Mouse (Mus musculus) neural tube, embryonic 15.5 days (tissue): ENCODE measurements around the gene Nebl. TPM values are rescaled to one million over a fixed set of nuclear protein-coding genes. Genes with fewer than 3 reads are reported as not detected.

Source experiments
- ATAC-seq: fragments of 200-750 bp; cut with Nextera tagmentation; 2 replicates; pipeline ENCODE4 v1.8.0; 2017; ENCODE audit warnings: mild to moderate bottlenecking, moderate TSS enrichment, moderate library complexity; ENCODE audit not compliant: low FRiP score
- H3K27ac ChIP-seq: fragments of 300-500 bp; sonication (generic); replicated peaks from 2 replicates; pipeline ENCODE4 v1.5.1; 2015; ENCODE audit warnings: mild to moderate bottlenecking, inconsistent platforms
- H3K27me3 ChIP-seq: fragments of 300-500 bp; sonication (generic); replicated peaks from 2 replicates; pipeline ENCODE4 v1.6.1; 2015; ENCODE audit warnings: inconsistent platforms
- H3K36me3 ChIP-seq: fragments of 300-500 bp; sonication (generic); 2 replicates; pipeline ENCODE4 v1.6.1; 2015; ENCODE audit warnings: inconsistent platforms
- H3K4me1 ChIP-seq: fragments of 300-500 bp; sonication (generic); 2 replicates; pipeline ENCODE4 v1.6.1; 2015; ENCODE audit warnings: inconsistent platforms
- H3K4me2 ChIP-seq: fragments of 300-500 bp; sonication (generic); 2 replicates; pipeline ENCODE4 v1.6.1; 2015; ENCODE audit warnings: inconsistent platforms, mild to moderate bottlenecking, moderate library complexity
- H3K4me3 ChIP-seq: fragments of 300-500 bp; sonication (generic); replicated peaks from 2 replicates; pipeline ENCODE4 v1.5.1; 2015; ENCODE audit warnings: mild to moderate bottlenecking, inconsistent platforms
- H3K9ac ChIP-seq: fragments of 300-500 bp; sonication (generic); replicated peaks from 2 replicates; pipeline ENCODE4 v1.6.1; 2015; ENCODE audit warnings: mild to moderate bottlenecking, inconsistent platforms
- H3K9me3 ChIP-seq: fragments of 300-500 bp; sonication (generic); replicated peaks from 2 replicates; pipeline ENCODE4 v1.6.1; 2016; ENCODE audit warnings: inconsistent platforms
- WGBS: fragments of 180-500 bp; shearing (Covaris S2); methylation state at CpG from one replicate; pipeline ENCODE4 v1.1.7; 2015; ENCODE audit warnings: mixed read lengths; 5-methylcytosine and 5-hydroxymethylcytosine counted together
- polyA plus RNA-seq: library from polyadenylated mRNA; unstranded; fragments of >200 nt; fragmentation: Nextera tagmentation; extraction: Ambion mirVana; gene quantifications from 2 replicates; pipeline ENCODE4 v1.2.1, GENCODE M21; 2015

Gene Nebl
- polyA plus RNA-seq, 1 experiment from 2014 or later: 14.3 TPM

GRCm38 (mm10) chr2:17389379-17389778 lies 341.9 kb downstream of the Nebl start:
- H3K9ac ChIP-seq: no peak overlapping the region
- no peaks in the 10 kb centered on the region for H3K4me1 ChIP-seq
- H3K4me2 ChIP-seq: no peak overlapping the region
- H3K36me3 ChIP-seq: no peaks in the 10 kb centered on the region
- no peaks in the 10 kb centered on the region for H3K27me3 ChIP-seq
- no peaks in the 10 kb centered on the region for H3K9me3 ChIP-seq
- WGBS: 91% methylated on average over 4 of the region's 4 CpGs
- H3K27ac ChIP-seq: no peak overlapping the region
- no peak overlapping the region for H3K4me3 ChIP-seq
- no peak for ATAC-seq

- 96% methylated on average over 1 of the region's 1 CpGs for WGBS
- H3K4me3 ChIP-seq: no peak overlapping the region
- ATAC-seq: no peak
Observed at GRCm38 (mm10) chr2:17382227-17382626, 349.0 kb downstream of the Nebl start.

GRCm38 (mm10) chr2:17375916-17376315 lies 355.3 kb downstream of the Nebl start:
- ATAC-seq: no peak
- Histone ChIP-seq H3K4me1 (no peaks in the 10 kb centered on the region), H3K36me3 (no peaks in the 10 kb centered on the region), H3K9me3 (no peaks in the 10 kb centered on the region), H3K4me3 (no peak overlapping the region), H3K9ac (no peak overlapping the region), H3K27ac (no peak overlapping the region), H3K4me2 (no peak overlapping the region), H3K27me3 (no peaks in the 10 kb centered on the region)
- WGBS: 87% methylated on average over 2 of the region's 2 CpGs

More at GRCm38 (mm10) chr2:17382227-17382626, 349.0 kb downstream of the Nebl start:
- H3K27ac ChIP-seq: no peak overlapping the region
- H3K27me3 ChIP-seq: no peaks in the 10 kb centered on the region
- no peaks in the 10 kb centered on the region for H3K4me1 ChIP-seq
- H3K9me3 ChIP-seq: no peaks in the 10 kb centered on the region
- H3K4me2 ChIP-seq: no peak overlapping the region
- no peak overlapping the region for H3K9ac ChIP-seq
- no peaks in the 10 kb centered on the region for H3K36me3 ChIP-seq

GRCm38 (mm10) chr2:17365671-17366070 lies 365.6 kb downstream of the Nebl start:
- Histone ChIP-seq H3K27me3 (no peaks in the 10 kb centered on the region), H3K9me3 (no peaks in the 10 kb centered on the region), H3K4me1 (peaks cover 3% of the 10 kb centered on the region; the same call in 1 of the 2 replicates), H3K36me3 (no peaks in the 10 kb centered on the region), H3K4me3 (no peak overlapping the region), H3K9ac (no peak overlapping the region), H3K27ac (no peak overlapping the region), H3K4me2 (no peak overlapping the region)
- 91% methylated on average over 5 of the region's 5 CpGs for WGBS
- no peak for ATAC-seq

- H3K27me3 ChIP-seq: no peaks in the 10 kb centered on the region
- H3K27ac ChIP-seq: no peak overlapping the region
- H3K4me1 ChIP-seq: peaks cover 3% of the 10 kb centered on the region; the same call in 1 of the 2 replicates
- no peaks in the 10 kb centered on the region for H3K36me3 ChIP-seq
- WGBS: 84% methylated on average over 6 of the region's 6 CpGs
- H3K9me3 ChIP-seq: no peaks in the 10 kb centered on the region
- ATAC-seq: no peak
- H3K9ac ChIP-seq: no peak overlapping the region
- H3K4me2 ChIP-seq: no peak overlapping the region
- H3K4me3 ChIP-seq: no peak overlapping the region
Observed at GRCm38 (mm10) chr2:17364971-17365548, 366.2 kb downstream of the Nebl start.

- Histone ChIP-seq H3K4me3 (no peak overlapping the region), H3K27ac (no peak overlapping the region), H3K27me3 (no peaks in the 10 kb centered on the region), H3K9me3 (no peaks in the 10 kb centered on the region), H3K9ac (no peak overlapping the region), H3K36me3 (no peaks in the 10 kb centered on the region), H3K4me2 (no peak overlapping the region), H3K4me1 (peaks cover 3% of the 10 kb centered on the region; the same call in 1 of the 2 replicates)
- 67% methylated on average over 12 of the region's 12 CpGs for WGBS
- ATAC-seq: no peak
Observed at GRCm38 (mm10) chr2:17363337-17364216, 367.7 kb downstream of the Nebl start.

GRCm38 (mm10) chr2:17362181-17362580 lies 369.1 kb downstream of the Nebl start:
- WGBS: 87% methylated on average over 1 of the region's 1 CpGs
- ATAC-seq: no peak

GRCm38 (mm10) chr2:17344643-17345042 lies 386.6 kb downstream of the Nebl start:
- Histone ChIP-seq H3K9ac (no peak overlapping the region), H3K4me1 (no peaks in the 10 kb centered on the region), H3K4me3 (no peak overlapping the region), H3K27ac (no peak overlapping the region), H3K27me3 (no peaks in the 10 kb centered on the region), H3K36me3 (no peaks in the 10 kb centered on the region), H3K4me2 (no peak overlapping the region), H3K9me3 (no peaks in the 10 kb centered on the region)
- 94% methylated on average over 1 of the region's 1 CpGs for WGBS
- ATAC-seq: no peak

More at GRCm38 (mm10) chr2:17362181-17362580, 369.1 kb downstream of the Nebl start:
- H3K36me3 ChIP-seq: no peaks in the 10 kb centered on the region
- no peak overlapping the region for H3K9ac ChIP-seq
- no peak overlapping the region for H3K4me2 ChIP-seq
- peaks cover 3% of the 10 kb centered on the region; the same call in 1 of the 2 replicates for H3K4me1 ChIP-seq
- H3K4me3 ChIP-seq: no peak overlapping the region
- no peak overlapping the region for H3K27ac ChIP-seq
- no peaks in the 10 kb centered on the region for H3K9me3 ChIP-seq
- H3K27me3 ChIP-seq: no peaks in the 10 kb centered on the region

GRCm38 (mm10) chr2:17335451-17335850 lies 395.8 kb downstream of the Nebl start:
- Histone ChIP-seq H3K27ac (no peak overlapping the region), H3K4me1 (no peaks in the 10 kb centered on the region), H3K4me3 (no peak overlapping the region), H3K9ac (no peak overlapping the region), H3K27me3 (no peaks in the 10 kb centered on the region), H3K4me2 (no peak overlapping the region), H3K36me3 (no peaks in the 10 kb centered on the region), H3K9me3 (no peaks in the 10 kb centered on the region)
- no peak for ATAC-seq
- 89% methylated on average over 5 of the region's 5 CpGs for WGBS

GRCm38 (mm10) chr2:17326590-17326989 lies 404.7 kb downstream of the Nebl start:
- Histone ChIP-seq H3K9me3 (no peaks in the 10 kb centered on the region), H3K4me1 (no peaks in the 10 kb centered on the region), H3K4me2 (no peak overlapping the region), H3K27me3 (no peaks in the 10 kb centered on the region), H3K9ac (no peak overlapping the region), H3K36me3 (no peaks in the 10 kb centered on the region), H3K4me3 (no peak overlapping the region), H3K27ac (no peak overlapping the region)
- ATAC-seq: no peak; the same call in 1 of the 2 replicates
- WGBS: 87% methylated on average over 1 of the region's 1 CpGs

GRCm38 (mm10) chr2:17316850-17317249 lies 414.4 kb downstream of the Nebl start:
- no peaks in the 10 kb centered on the region for H3K36me3 ChIP-seq
- H3K27ac ChIP-seq: no peak overlapping the region
- H3K9ac ChIP-seq: no peak overlapping the region
- no peaks in the 10 kb centered on the region for H3K27me3 ChIP-seq
- H3K4me1 ChIP-seq: no peaks in the 10 kb centered on the region
- 84% methylated on average over 5 of the region's 5 CpGs for WGBS
- H3K4me3 ChIP-seq: no peak overlapping the region
- no peaks in the 10 kb centered on the region for H3K9me3 ChIP-seq
- ATAC-seq: no peak
- H3K4me2 ChIP-seq: no peak overlapping the region

- H3K27ac ChIP-seq: no peak overlapping the region
- no peak for ATAC-seq
- no peaks in the 10 kb centered on the region for H3K27me3 ChIP-seq
Observed at GRCm38 (mm10) chr2:17301379-17301778, 429.9 kb downstream of the Nebl start.

More at GRCm38 (mm10) chr2:17301379-17301778, 429.9 kb downstream of the Nebl start:
- Histone ChIP-seq H3K36me3 (no peaks in the 10 kb centered on the region), H3K9me3 (no peaks in the 10 kb centered on the region), H3K9ac (no peak overlapping the region), H3K4me3 (no peak overlapping the region), H3K4me1 (no peaks in the 10 kb centered on the region), H3K4me2 (no peak overlapping the region)
